Mouse (Mus musculus) CH12.LX (cell line): ENCODE results near the gene Sox12. TPM values are rescaled to one million over a fixed set of nuclear protein-coding genes. Genes with fewer than 3 reads are reported as not detected.

Experiments
- DNase-seq: peaks from one replicate; pipeline ENCODE4 v3.0.0-alpha.2; 2013; ENCODE audit errors: extremely low read depth
- H3K27ac ChIP-seq: 2 replicates; pipeline ENCODE4 v1.5.1; 2012; ENCODE audit warnings: low read depth, mild to moderate bottlenecking, control low read depth, moderate library complexity; ENCODE audit not compliant: insufficient read depth
- H3K27me3 ChIP-seq: replicated peaks from 2 replicates; pipeline ENCODE3; 2012; ENCODE audit warnings: inconsistent platforms
- H3K36me3 ChIP-seq, 2 experiments: replicated peaks in 1 of 2; 2 replicates each; pipeline versions ENCODE3 to v1.6.1; 2012; ENCODE audit warnings: inconsistent platforms in 1 of 2, low read length in 1 of 2, mild to moderate bottlenecking in 1 of 2, mixed read lengths in 1 of 2, moderate library complexity in 1 of 2; ENCODE audit not compliant: control insufficient read depth in 1 of 2, insufficient read depth in 1 of 2
- H3K4me1 ChIP-seq, 2 experiments: 2 replicates each; pipeline ENCODE4 v1.6.1; 2012; ENCODE audit warnings: inconsistent platforms in 1 of 2, moderate library complexity in 1 of 2; ENCODE audit not compliant: insufficient read depth in 2 of 2, control insufficient read depth in 1 of 2
- H3K4me2 ChIP-seq: 2 replicates; pipeline ENCODE4 v1.6.1; 2012; ENCODE audit warnings: low read depth, mild to moderate bottlenecking, control low read depth; ENCODE audit not compliant: poor library complexity, insufficient read depth, severe bottlenecking
- H3K4me3 ChIP-seq, 3 experiments: fragments of 150-350 bp in 1 of 3; sonication (generic) in 1 of 3; replicated peaks in 1 of 3; 2 replicates each; pipeline versions ENCODE3 to v1.5.1; 2011 to 2012; ENCODE audit warnings: low read depth in 2 of 3, low read length in 2 of 3, mild to moderate bottlenecking in 2 of 3, moderate library complexity in 2 of 3, control low read depth in 1 of 3, improper control_type of control experiment in 1 of 3, inconsistent platforms in 1 of 3, mixed read lengths in 1 of 3; ENCODE audit not compliant: poor library complexity in 1 of 3
- H3K79me2 ChIP-seq: replicated peaks from 2 replicates; pipeline ENCODE4 v1.6.1; 2012; ENCODE audit warnings: mild to moderate bottlenecking, moderate library complexity; ENCODE audit not compliant: control insufficient read depth, poor library complexity, insufficient read depth, severe bottlenecking; ENCODE audit errors: extremely low read depth
- H3K9ac ChIP-seq: 2 replicates; pipeline ENCODE4 v1.6.1; 2012; ENCODE audit warnings: low read depth, mild to moderate bottlenecking, control low read depth, moderate library complexity; ENCODE audit not compliant: insufficient read depth
- H3K9me3 ChIP-seq: replicated peaks from 2 replicates; pipeline ENCODE3; 2012; ENCODE audit warnings: low read length, inconsistent platforms, mixed read lengths
- BHLHE40 ChIP-seq: IDR thresholded peaks from 2 replicates; pipeline ENCODE4 v1.6.1; 2011; ENCODE audit warnings: mild to moderate bottlenecking, low read depth, low read length, improper control_type of control experiment
- CHD1 ChIP-seq: IDR thresholded peaks from 2 replicates; pipeline ENCODE4 v1.6.1; 2012; ENCODE audit warnings: low read depth, low read length, improper control_type of control experiment, inconsistent platforms
- CHD2 ChIP-seq: IDR thresholded peaks from 2 replicates; pipeline ENCODE4 v1.6.1; 2011; ENCODE audit warnings: low read length, improper control_type of control experiment
- EP300 ChIP-seq: IDR thresholded peaks from 2 replicates; pipeline ENCODE4 v1.6.1; 2011; ENCODE audit warnings: low read length, improper control_type of control experiment
- GABPA ChIP-seq: IDR thresholded peaks from 2 replicates; pipeline ENCODE4 v1.6.1; 2012; ENCODE audit warnings: low read depth, low read length, improper control_type of control experiment, inconsistent platforms; ENCODE audit not compliant: insufficient replicate concordance
- HCFC1 ChIP-seq: IDR thresholded peaks from 2 replicates; pipeline ENCODE4 v1.6.1; 2012; ENCODE audit warnings: low read depth, mild to moderate bottlenecking, inconsistent platforms, low read length, improper control_type of control experiment
- IRF4 ChIP-seq: IDR thresholded peaks from 2 replicates; pipeline ENCODE4 v1.6.1; 2014; ENCODE audit warnings: low read depth, mild to moderate bottlenecking, inconsistent platforms, low read length, improper control_type of control experiment
- JUND ChIP-seq: conservative IDR thresholded peaks from 2 replicates; pipeline ENCODE4 v1.6.1; 2011; ENCODE audit warnings: low read depth, low read length, improper control_type of control experiment
- KAT2A ChIP-seq: IDR thresholded peaks from 2 replicates; pipeline ENCODE4 v1.6.1; 2012; ENCODE audit warnings: low read length, improper control_type of control experiment, inconsistent platforms; ENCODE audit not compliant: insufficient replicate concordance
- MAFK ChIP-seq: IDR thresholded peaks from 2 replicates; pipeline ENCODE4 v1.6.1; 2011; ENCODE audit warnings: low read length, improper control_type of control experiment; ENCODE audit not compliant: insufficient replicate concordance
- MAX ChIP-seq: IDR thresholded peaks from 2 replicates; pipeline ENCODE4 v1.6.1; 2011; ENCODE audit warnings: low read length, improper control_type of control experiment
- MEF2A ChIP-seq: IDR thresholded peaks from 2 replicates; pipeline ENCODE4 v1.6.1; 2014; ENCODE audit warnings: low read depth, mild to moderate bottlenecking, inconsistent platforms, low read length, improper control_type of control experiment, borderline replicate concordance
- MYC ChIP-seq: IDR thresholded peaks from 2 replicates; pipeline ENCODE4 v1.6.1; 2011; ENCODE audit warnings: low read depth, mild to moderate bottlenecking, improper control_type of control experiment, low read length
- POLR2A ChIP-seq: IDR thresholded peaks from 2 replicates; pipeline ENCODE4 v1.6.1; 2011; ENCODE audit warnings: low read depth, mild to moderate bottlenecking, improper control_type of control experiment, low read length
- UBTF ChIP-seq: IDR thresholded peaks from 2 replicates; pipeline ENCODE4 v1.6.1; 2012; ENCODE audit warnings: low read depth, mild to moderate bottlenecking, inconsistent platforms, low read length, improper control_type of control experiment, moderate library complexity
- USF2 ChIP-seq: conservative IDR thresholded peaks from 2 replicates; pipeline ENCODE4 v1.6.1; 2011; ENCODE audit warnings: low read depth, low read length, improper control_type of control experiment
- ZNF384 ChIP-seq: IDR thresholded peaks from 2 replicates; pipeline ENCODE4 v1.6.1; 2012; ENCODE audit warnings: low read depth, low read length, improper control_type of control experiment, inconsistent platforms
- dilution Hi-C: fragments of 300-500 bp; cut with MboI; formaldehyde crosslinking; loops from 2 replicates; pipeline ENCODE4 v1.14.3; 2020; ENCODE audit warnings: low sequenced_read_pairs; ENCODE audit not compliant: extremely low pct_unique_long_range_greater_than_20kb, extremely low pct_ligation_motif_present
- in situ Hi-C: fragments of 300-500 bp; cut with MboI; formaldehyde crosslinking; loops from 3 replicates; pipeline ENCODE4 v1.14.3; 2019; ENCODE audit warnings: low sequenced_read_pairs, low pct_ligation_motif_present, low pct_unique_long_range_greater_than_20kb, mixed read lengths
- polyA plus RNA-seq: library from polyadenylated mRNA; unstranded; fragments of >175 nt; gene quantifications from 2 replicates; pipeline ENCODE4 v1.2.1, GENCODE M21; 2012; ENCODE audit warnings: low read depth; ENCODE audit not compliant: insufficient read length
- total RNA-seq, 2 experiments: library from RNA; depleted of rRNA; stranded (reverse); fragments of 300-350 nt in 1 of 2; fragments of >200 nt in 1 of 2; gene quantifications; 2 replicates each; pipeline ENCODE4 v1.2.3; 2012 to 2014

Gene Sox12
- total and polyA plus RNA-seq, 3 experiments: 0.09 TPM; not detected in 2

GRCm38 (mm10) chr2:152349842-152350540, 47.9 kb downstream of the Sox12 start:
- Histone ChIP-seq H3K9ac (peak overlapping the region; percentile 55; the same call in 1 of the 2 replicates), H3K4me1 (peaks cover 8 to 16% of the 10 kb centered on the region in 2 experiments), H3K27ac (peak overlapping the region; percentile 55; the same call in 1 of the 2 replicates), H3K36me3 (no peaks in the 10 kb centered on the region), H3K27me3 (peaks cover 2% of the 10 kb centered on the region), H3K4me2 (no peak overlapping the region; the same call in 1 of the 2 replicates), H3K9me3 (no peaks in the 10 kb centered on the region), H3K4me3 (no peak overlapping the region), H3K79me2 (no peaks in the 10 kb centered on the region)
- dilution Hi-C loops (no loop called here), in situ Hi-C loops (no loop called here)
- no peak for DNase-seq
- TF ChIP-seq JUND (no peak), ZNF384 (peak; percentile 69; the same call in 1 of the 2 replicates)

- no peaks in the 10 kb centered on the region for H3K36me3 ChIP-seq
- no peak overlapping the region for H3K9ac ChIP-seq
- H3K79me2 ChIP-seq: no peaks in the 10 kb centered on the region
- in situ Hi-C loops: no loop called here
- H3K4me2 ChIP-seq: no peak overlapping the region
- peaks cover 15 to 23% of the 10 kb centered on the region in 2 experiments for H3K4me1 ChIP-seq
- no peak for DNase-seq
- dilution Hi-C loops: no loop called here
- TF ChIP-seq MAFK: no peak
- TF ChIP-seq MAX: no peak
- no peak for TF ChIP-seq BHLHE40
- no peak for TF ChIP-seq EP300
- no peak for TF ChIP-seq IRF4
- no peak for TF ChIP-seq HCFC1
- no peak for TF ChIP-seq MEF2A
- TF ChIP-seq KAT2A: no peak
- no peak for TF ChIP-seq CHD2
- no peak for TF ChIP-seq CHD1
- no peak for TF ChIP-seq POLR2A
- no peak for TF ChIP-seq MYC
- TF ChIP-seq USF2: no peak
- TF ChIP-seq ZNF384: no peak
- no peak for TF ChIP-seq GABPA
- TF ChIP-seq UBTF: no peak
- TF ChIP-seq, all 38 proteins: peak for 0
- no peak overlapping the region for H3K4me3 ChIP-seq
- no peaks in the 10 kb centered on the region for H3K9me3 ChIP-seq
- no peak overlapping the region for H3K27ac ChIP-seq
- H3K27me3 ChIP-seq: peaks cover 2% of the 10 kb centered on the region
Measured at GRCm38 (mm10) chr2:152349205-152349604, 48.7 kb downstream of the Sox12 start.
